Mouse (Mus musculus): ENCODE data around the gene Glrx3. TPM values are rescaled to one million over a fixed set of nuclear protein-coding genes. Genes with fewer than 3 reads are reported as not detected.

Gene Glrx3
- polyA plus RNA-seq, 1 experiment, result 204 TPM

GRCm38 (mm10) chr7:137488391-137488790 lies 51.0 kb downstream of the Glrx3 start:
- Histone ChIP-seq H3K4me3 (no peak overlapping the region), H3K4me2 (ENCODE audit: low read depth) (no peak overlapping the region), H3K79me2 (ENCODE audit: control insufficient read depth, insufficient read depth) (no peaks in the 10 kb centered on the region), H3K36me3 (ENCODE audit: control insufficient read depth, insufficient read depth) (no peaks in the 10 kb centered on the region), H3ac (ENCODE audit: control insufficient read depth, insufficient read length) (no peak overlapping the region), H3K27me3 (ENCODE audit: control insufficient read depth, insufficient read depth, insufficient read length) (peaks cover 5% of the 10 kb centered on the region)
- TF ChIP-seq POLR2AphosphoS2 (IDR thresholded peaks at IDR 0.05; ENCODE audit: insufficient read length, low read depth), result no peak

- Histone ChIP-seq H3K27me3 (ENCODE audit: control insufficient read depth, insufficient read depth, insufficient read length) (peaks cover 10% of the 10 kb centered on the region), H3K4me2 (ENCODE audit: low read depth) (no peak overlapping the region), H3K79me2 (ENCODE audit: control insufficient read depth, insufficient read depth) (no peaks in the 10 kb centered on the region), H3K4me3 (no peak overlapping the region), H3K36me3 (ENCODE audit: control insufficient read depth, insufficient read depth) (no peaks in the 10 kb centered on the region), H3ac (ENCODE audit: control insufficient read depth, insufficient read length) (no peak overlapping the region)
- TF ChIP-seq E2F4 (IDR thresholded peaks at IDR 0.05; ENCODE audit: insufficient read depth) (no peak), POLR2AphosphoS2 (IDR thresholded peaks at IDR 0.05; ENCODE audit: insufficient read length, low read depth) (no peak), MAX (IDR thresholded peaks at IDR 0.05; ENCODE audit: low read depth) (no peak), SRF (IDR thresholded peaks at IDR 0.05; ENCODE audit: control insufficient read depth, insufficient read length, low read depth) (no peak), MYOG (IDR thresholded peaks at IDR 0.05; ENCODE audit: control insufficient read depth in 1 of 3, insufficient read depth in 1 of 3, insufficient read length in 2 of 3, low read depth in 2 of 3) (no peak), TCF12 (IDR thresholded peaks at IDR 0.05; ENCODE audit: insufficient read depth, poor library complexity, severe bottlenecking) (no peak), POLR2A (IDR thresholded peaks at IDR 0.05; ENCODE audit: insufficient read length, low read depth) (no peak), USF1 (IDR thresholded peaks at IDR 0.05; ENCODE audit: low read depth) (no peak), TCF3 (IDR thresholded peaks at IDR 0.05; ENCODE audit: insufficient read length, low read depth) (no peak), REST (IDR thresholded peaks at IDR 0.05; ENCODE audit: insufficient read depth, insufficient read length) (no peak), MYOD1 (IDR thresholded peaks at IDR 0.05; ENCODE audit: control insufficient read depth in 1 of 3, insufficient read length in 2 of 3, low read depth in 2 of 3) (no peak), CEBPB (IDR thresholded peaks at IDR 0.05; ENCODE audit: insufficient read depth, poor library complexity, severe bottlenecking) (no peak)
Observed at GRCm38 (mm10) chr7:137490711-137491110, 53.3 kb downstream of the Glrx3 start.

- no peak overlapping the region for H3K4me2 ChIP-seq (ENCODE audit: low read depth)
- H3K36me3 ChIP-seq (ENCODE audit: control insufficient read depth, insufficient read depth), result no peaks in the 10 kb centered on the region
- H3ac ChIP-seq (ENCODE audit: control insufficient read depth, insufficient read length), result no peak overlapping the region
- no peak overlapping the region for H3K4me3 ChIP-seq
- no peaks in the 10 kb centered on the region for H3K79me2 ChIP-seq (ENCODE audit: control insufficient read depth, insufficient read depth)
- TF ChIP-seq POLR2A (IDR thresholded peaks at IDR 0.05; ENCODE audit: insufficient read length, low read depth) (no peak), REST (IDR thresholded peaks at IDR 0.05; ENCODE audit: insufficient read depth, insufficient read length) (no peak), MYOG (IDR thresholded peaks at IDR 0.05; ENCODE audit: control insufficient read depth in 1 of 3, insufficient read depth in 1 of 3, insufficient read length in 2 of 3, low read depth in 2 of 3) (no peak), TCF3 (IDR thresholded peaks at IDR 0.05; ENCODE audit: insufficient read length, low read depth) (no peak)
- H3K27me3 ChIP-seq (ENCODE audit: control insufficient read depth, insufficient read depth, insufficient read length), result peaks cover 10% of the 10 kb centered on the region
Observed at GRCm38 (mm10) chr7:137492307-137492973, 55.0 kb downstream of the Glrx3 start.

GRCm38 (mm10) chr7:137498736-137499135 lies 61.3 kb downstream of the Glrx3 start:
- Histone ChIP-seq H3K27me3 (ENCODE audit: control insufficient read depth, insufficient read depth, insufficient read length) (peaks cover 4% of the 10 kb centered on the region), H3K79me2 (ENCODE audit: control insufficient read depth, insufficient read depth) (no peaks in the 10 kb centered on the region), H3K4me3 (no peak overlapping the region), H3K36me3 (ENCODE audit: control insufficient read depth, insufficient read depth) (no peaks in the 10 kb centered on the region), H3K4me2 (ENCODE audit: low read depth) (no peak overlapping the region), H3ac (ENCODE audit: control insufficient read depth, insufficient read length) (no peak overlapping the region)
- no peak for TF ChIP-seq MYOG (IDR thresholded peaks at IDR 0.05; ENCODE audit: control insufficient read depth in 1 of 3, insufficient read depth in 1 of 3, insufficient read length in 2 of 3, low read depth in 2 of 3)
- no peak for TF ChIP-seq MYOD1 (IDR thresholded peaks at IDR 0.05; ENCODE audit: control insufficient read depth in 1 of 3, insufficient read length in 2 of 3, low read depth in 2 of 3)
- no peak for TF ChIP-seq POLR2A (IDR thresholded peaks at IDR 0.05; ENCODE audit: insufficient read length, low read depth)
- no peak for TF ChIP-seq TCF12 (IDR thresholded peaks at IDR 0.05; ENCODE audit: insufficient read depth, poor library complexity, severe bottlenecking)
- TF ChIP-seq USF1 (IDR thresholded peaks at IDR 0.05; ENCODE audit: low read depth), result no peak
- TF ChIP-seq MAX (IDR thresholded peaks at IDR 0.05; ENCODE audit: low read depth), result no peak
- TF ChIP-seq E2F4 (IDR thresholded peaks at IDR 0.05; ENCODE audit: insufficient read depth), result no peak
- TF ChIP-seq SRF (IDR thresholded peaks at IDR 0.05; ENCODE audit: control insufficient read depth, insufficient read length, low read depth), result no peak
- TF ChIP-seq POLR2AphosphoS2 (IDR thresholded peaks at IDR 0.05; ENCODE audit: insufficient read length, low read depth), result no peak
- no peak for TF ChIP-seq TCF3 (IDR thresholded peaks at IDR 0.05; ENCODE audit: insufficient read length, low read depth)
- no peak for TF ChIP-seq REST (IDR thresholded peaks at IDR 0.05; ENCODE audit: insufficient read depth, insufficient read length)
- no peak for TF ChIP-seq CEBPB (IDR thresholded peaks at IDR 0.05; ENCODE audit: insufficient read depth, poor library complexity, severe bottlenecking)

GRCm38 (mm10) chr7:137517588-137517987 lies 80.2 kb downstream of the Glrx3 start:
- no peaks in the 10 kb centered on the region for H3K27me3 ChIP-seq (ENCODE audit: control insufficient read depth, insufficient read depth, insufficient read length)
- H3K79me2 ChIP-seq (ENCODE audit: control insufficient read depth, insufficient read depth), result no peaks in the 10 kb centered on the region
- H3ac ChIP-seq (ENCODE audit: control insufficient read depth, insufficient read length), result no peak overlapping the region
- no peak overlapping the region for H3K4me3 ChIP-seq
- no peaks in the 10 kb centered on the region for H3K36me3 ChIP-seq (ENCODE audit: control insufficient read depth, insufficient read depth)
- no peak for TF ChIP-seq E2F4 (IDR thresholded peaks at IDR 0.05; ENCODE audit: insufficient read depth)
- no peak for TF ChIP-seq MAX (IDR thresholded peaks at IDR 0.05; ENCODE audit: low read depth)
- no peak for TF ChIP-seq REST (IDR thresholded peaks at IDR 0.05; ENCODE audit: insufficient read depth, insufficient read length)
- TF ChIP-seq POLR2AphosphoS2 (IDR thresholded peaks at IDR 0.05; ENCODE audit: insufficient read length, low read depth), result no peak
- TF ChIP-seq USF1 (IDR thresholded peaks at IDR 0.05; ENCODE audit: low read depth), result no peak
- no peak overlapping the region for H3K4me2 ChIP-seq (ENCODE audit: low read depth)
